Mouse (Mus musculus): ENCODE results near the gene Slc25a29.

GRCm38 (mm10) chr12:108880606-108881005 lies 44.9 kb upstream of the Slc25a29 start:
- TF ChIP-seq SIN3A (IDR thresholded peaks at IDR 0.05; ENCODE audit: low read length) (no peak), EP300 (IDR thresholded peaks at IDR 0.05; ENCODE audit: low read length) (no peak), CTCF (conservative IDR thresholded peaks at IDR 0.05 in 1 of 2, IDR thresholded peaks at IDR 0.05 in 1 of 2; ENCODE audit: low read depth in 2 of 2, low read length in 2 of 2) (no peak), POLR2AphosphoS2 (IDR thresholded peaks at IDR 0.05; ENCODE audit: low read depth, low read length) (no peak), ZMIZ1 (IDR thresholded peaks at IDR 0.05; ENCODE audit: low read depth, low read length) (no peak), UBTF (IDR thresholded peaks at IDR 0.05; ENCODE audit: low read depth, low read length) (no peak), POLR2A (IDR thresholded peaks at IDR 0.05; ENCODE audit: low read depth, low read length) (no peak), JUN (IDR thresholded peaks at IDR 0.05; ENCODE audit: insufficient read depth, low read depth, low read length) (no peak), CHD2 (IDR thresholded peaks at IDR 0.05; ENCODE audit: low read length) (no peak), ZC3H11A (IDR thresholded peaks at IDR 0.05; ENCODE audit: low read depth, low read length) (no peak), USF2 (conservative IDR thresholded peaks at IDR 0.05; ENCODE audit: low read depth, low read length) (no peak), ZNF384 (IDR thresholded peaks at IDR 0.05; ENCODE audit: low read depth, low read length) (no peak)
